Mouse (Mus musculus) midbrain, postnatal 0 days (tissue): ENCODE measurements at regions not wholly inside any gene's neighbourhood (a gene's known extent, or its start where the extent isn't known, plus 50 kb on each side); places are given as distances from the start of the nearest gene placed in this dataset.

Experiments
- ATAC-seq: fragments of 200-750 bp; cut with Nextera tagmentation; 2 replicates; pipeline ENCODE4 v1.8.0; 2017; ENCODE audit warnings: moderate number of reproducible peaks, mild to moderate bottlenecking, moderate TSS enrichment, moderate library complexity; ENCODE audit not compliant: low FRiP score
- DNase-seq: peaks from one replicate; pipeline ENCODE4 v3.0.0-alpha.2; 2015; ENCODE audit warnings: low spot score
- H3K27ac ChIP-seq: fragments of 300-500 bp; sonication (generic); 2 replicates; pipeline ENCODE4 v1.5.1; 2014; ENCODE audit warnings: low read depth, mild to moderate bottlenecking, low read length, mixed read lengths
- H3K27me3 ChIP-seq: fragments of 300-500 bp; sonication (generic); 2 replicates; pipeline ENCODE4 v1.6.1; 2014; ENCODE audit warnings: low read length, control low read depth, mixed read lengths; ENCODE audit not compliant: insufficient read depth
- H3K36me3 ChIP-seq: fragments of 300-500 bp; sonication (generic); 2 replicates; pipeline ENCODE4 v1.6.1; 2014; ENCODE audit warnings: low read length, control low read depth, mixed read lengths; ENCODE audit not compliant: insufficient read depth
- H3K4me1 ChIP-seq: fragments of 300-500 bp; sonication (generic); 2 replicates; pipeline ENCODE4 v1.6.1; 2014; ENCODE audit warnings: mild to moderate bottlenecking, control low read depth, antibody characterized with exemption, low read length, mixed read lengths; ENCODE audit not compliant: insufficient read depth
- H3K4me2 ChIP-seq: fragments of 300-500 bp; sonication (generic); 2 replicates; pipeline ENCODE4 v1.6.1; 2014; ENCODE audit warnings: low read depth, mild to moderate bottlenecking, low read length, mixed read lengths; ENCODE audit not compliant: poor library complexity, severe bottlenecking
- H3K4me3 ChIP-seq: fragments of 300-500 bp; sonication (generic); 2 replicates; pipeline ENCODE4 v1.5.1; 2014; ENCODE audit warnings: low read depth, mild to moderate bottlenecking, low read length, moderate library complexity
- H3K9ac ChIP-seq: fragments of 300-500 bp; sonication (generic); replicated peaks from 2 replicates; pipeline ENCODE4 v1.6.1; 2014; ENCODE audit warnings: mild to moderate bottlenecking, low read length, moderate library complexity, mixed read lengths; ENCODE audit not compliant: poor library complexity, severe bottlenecking
- H3K9me3 ChIP-seq: fragments of 300-500 bp; sonication (generic); 2 replicates; pipeline ENCODE4 v1.6.1; 2016; ENCODE audit warnings: low read length, control low read depth
- CTCF ChIP-seq: IDR thresholded peaks from 2 replicates; pipeline ENCODE4 v1.5.1; 2016; ENCODE audit warnings: antibody characterized with exemption, mild to moderate bottlenecking
- WGBS: fragments of 180-500 bp; shearing (Covaris S2); extraction: QIAGEN DNeasy Blood & Tissue Kit; methylation state at CpG from one replicate; pipeline ENCODE4 v1.1.7; 2014; 5-methylcytosine and 5-hydroxymethylcytosine counted together

DNA sequence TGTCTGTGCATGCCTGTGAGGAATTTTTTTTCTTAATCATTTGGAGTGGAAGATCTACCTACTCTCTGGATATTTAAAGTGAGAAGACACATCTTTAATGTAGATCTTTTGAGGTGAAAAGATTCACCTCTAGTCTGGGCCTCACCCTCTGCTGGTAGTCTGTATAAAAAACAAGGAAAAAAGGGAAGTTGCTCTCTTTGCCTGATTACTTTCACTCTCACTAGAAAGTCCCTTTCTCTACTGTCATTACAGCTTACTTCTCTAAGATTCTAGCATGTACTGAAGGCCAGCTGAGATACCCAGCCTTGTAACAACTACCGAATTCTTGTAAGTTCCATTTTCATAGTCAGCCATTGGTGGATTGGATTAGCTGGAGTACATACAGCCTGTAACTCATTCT, 3791.9 kb downstream of the 9330182O14Rik start:
- Histone ChIP-seq H3K4me3 (no peak overlapping the region), H3K36me3 (no peaks in the 10 kb centered on the region), H3K4me1 (no peaks in the 10 kb centered on the region), H3K4me2 (no peak overlapping the region), H3K9me3 (no peaks in the 10 kb centered on the region), H3K9ac (no peak overlapping the region), H3K27me3 (no peaks in the 10 kb centered on the region), H3K27ac (no peak overlapping the region)
- ATAC-seq (no peak), DNase-seq (no peak)
- 98% methylated on average over 1 of the region's 1 CpGs for WGBS
- no peak for TF ChIP-seq CTCF

DNA sequence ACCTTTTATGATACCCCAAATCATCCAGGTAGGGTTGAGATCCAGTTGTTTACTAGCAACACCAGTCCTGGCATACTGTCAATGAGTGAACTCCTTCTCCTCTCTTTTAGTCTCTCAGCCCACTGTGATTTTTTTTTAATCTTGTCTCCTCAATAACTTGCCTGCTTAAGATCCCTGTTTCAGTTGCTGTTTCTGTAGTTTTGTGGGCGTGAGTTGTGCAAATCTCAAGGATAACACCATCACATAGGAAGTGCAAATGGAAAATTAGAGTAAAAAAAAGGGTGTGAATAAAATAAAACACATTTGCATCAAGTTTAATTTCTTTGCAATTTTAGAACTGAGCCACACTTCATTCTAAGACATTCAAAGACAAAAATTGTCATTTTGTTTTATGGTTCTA, 3799.4 kb downstream of the 9330182O14Rik start:
- 91% methylated on average over 1 of the region's 1 CpGs for WGBS
- Histone ChIP-seq H3K4me3 (no peak overlapping the region), H3K27me3 (no peaks in the 10 kb centered on the region), H3K4me2 (no peak overlapping the region), H3K9me3 (no peaks in the 10 kb centered on the region), H3K36me3 (no peaks in the 10 kb centered on the region), H3K9ac (no peak overlapping the region), H3K27ac (no peak overlapping the region), H3K4me1 (no peaks in the 10 kb centered on the region)
- no peak for DNase-seq
- TF ChIP-seq CTCF, result no peak
- ATAC-seq, result no peak

DNA sequence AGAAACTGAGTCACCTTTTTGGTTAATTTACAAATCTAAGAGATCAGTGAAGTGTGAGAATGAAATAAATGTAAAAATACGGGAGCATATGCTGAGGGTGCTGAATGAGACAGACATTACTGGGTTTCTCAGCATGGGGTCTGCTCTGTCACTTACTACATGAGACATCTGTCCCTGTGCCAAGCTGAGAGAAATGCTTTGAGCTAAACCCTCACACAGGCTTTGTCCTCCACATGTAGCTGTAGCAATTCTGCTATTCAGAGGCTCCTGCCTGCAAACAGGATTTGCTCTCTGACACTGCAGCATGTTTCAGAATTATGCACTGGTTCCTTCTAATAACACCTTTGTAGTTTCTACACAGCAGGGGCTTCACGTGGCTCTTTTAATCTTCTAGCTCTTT, 3806.3 kb downstream of the 9330182O14Rik start:
- no peak for TF ChIP-seq CTCF
- Histone ChIP-seq H3K36me3 (no peaks in the 10 kb centered on the region), H3K9me3 (no peaks in the 10 kb centered on the region), H3K27me3 (no peaks in the 10 kb centered on the region), H3K27ac (0 out of 2 replicates have a peak overlapping the region, but pooled peaks have one; percentile 38), H3K4me1 (no peaks in the 10 kb centered on the region; the same call in 1 of the 2 replicates), H3K9ac (no peak overlapping the region), H3K4me2 (no peak overlapping the region), H3K4me3 (no peak overlapping the region)
- ATAC-seq, result no peak
- DNase-seq, result peak; percentile 72
- 21% methylated on average over 2 of the region's 2 CpGs for WGBS

DNA sequence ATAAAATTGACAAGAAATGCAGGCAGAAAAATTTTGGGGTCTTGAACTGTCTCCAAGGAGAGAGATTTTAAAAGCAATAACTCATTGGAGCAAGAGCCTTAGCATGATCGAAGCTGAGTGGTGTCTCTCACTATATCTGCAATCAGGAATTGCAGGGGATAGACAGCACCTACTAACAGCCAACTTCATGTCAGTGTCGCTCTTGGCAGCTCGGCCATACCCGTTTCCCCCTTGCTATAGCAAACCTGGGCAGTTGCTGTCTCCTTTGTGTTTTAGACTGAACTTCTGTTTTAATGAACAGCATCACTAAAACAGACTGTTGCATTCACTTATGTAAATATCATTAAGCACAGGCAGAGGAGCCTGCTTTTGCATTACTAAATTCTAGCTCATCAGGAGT, 3806.7 kb downstream of the 9330182O14Rik start:
- ATAC-seq (no peak), DNase-seq (no peak)
- no peaks in the 10 kb centered on the region for H3K27me3 ChIP-seq
- H3K4me2 ChIP-seq, result no peak overlapping the region
- no peak overlapping the region for H3K9ac ChIP-seq
- no peaks in the 10 kb centered on the region; the same call in 1 of the 2 replicates for H3K4me1 ChIP-seq
- no peaks in the 10 kb centered on the region for H3K9me3 ChIP-seq
- no peak for TF ChIP-seq CTCF
- H3K36me3 ChIP-seq, result no peaks in the 10 kb centered on the region
- no peak overlapping the region for H3K4me3 ChIP-seq
- 51% methylated on average over 4 of the region's 4 CpGs for WGBS
- H3K27ac ChIP-seq, result no peak overlapping the region

DNA sequence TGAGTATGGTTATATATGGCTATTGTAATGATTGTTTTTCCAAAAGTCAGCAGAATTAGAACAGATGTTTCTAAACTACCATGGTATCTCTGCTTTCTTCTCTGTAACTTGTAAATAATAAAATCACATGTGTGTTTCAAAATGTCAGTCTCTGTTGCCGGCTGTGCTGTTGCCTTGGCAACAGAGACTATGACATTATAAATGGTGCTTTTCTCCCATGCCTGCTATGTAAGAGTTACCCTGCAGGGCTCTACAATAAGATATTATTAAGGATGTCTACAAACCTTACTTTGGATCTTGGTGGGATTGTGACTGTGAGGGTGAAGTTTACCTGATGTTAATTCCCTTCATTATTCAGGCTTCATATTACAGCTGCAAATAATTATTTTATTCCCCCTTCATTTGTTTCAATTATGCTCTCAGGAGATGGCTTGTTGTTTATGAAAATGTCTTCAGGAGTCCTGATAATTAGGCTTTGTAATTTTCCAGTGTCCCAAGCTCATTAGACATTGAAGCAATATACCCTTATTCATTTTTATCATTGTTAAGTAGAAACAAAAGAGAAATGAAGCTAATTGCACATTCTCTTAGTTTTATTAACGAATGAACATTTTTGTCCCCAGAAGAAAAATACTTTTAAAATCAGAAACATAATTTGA, 3808.0 kb downstream of the 9330182O14Rik start:
- H3K4me1 ChIP-seq, result no peaks in the 10 kb centered on the region; the same call in 1 of the 2 replicates
- H3K27me3 ChIP-seq, result no peaks in the 10 kb centered on the region
- H3K4me3 ChIP-seq, result no peak overlapping the region
- DNase-seq (peak; percentile 61), ATAC-seq (peak; percentile 74)
- H3K36me3 ChIP-seq, result no peaks in the 10 kb centered on the region
- WGBS, result 38% methylated on average over 2 of the region's 2 CpGs
- no peak overlapping the region for H3K9ac ChIP-seq
- no peak overlapping the region for H3K27ac ChIP-seq
- no peak overlapping the region for H3K4me2 ChIP-seq
- peak; percentile 33; the same call in 1 of the 2 replicates for TF ChIP-seq CTCF
- H3K9me3 ChIP-seq, result no peaks in the 10 kb centered on the region

DNA sequence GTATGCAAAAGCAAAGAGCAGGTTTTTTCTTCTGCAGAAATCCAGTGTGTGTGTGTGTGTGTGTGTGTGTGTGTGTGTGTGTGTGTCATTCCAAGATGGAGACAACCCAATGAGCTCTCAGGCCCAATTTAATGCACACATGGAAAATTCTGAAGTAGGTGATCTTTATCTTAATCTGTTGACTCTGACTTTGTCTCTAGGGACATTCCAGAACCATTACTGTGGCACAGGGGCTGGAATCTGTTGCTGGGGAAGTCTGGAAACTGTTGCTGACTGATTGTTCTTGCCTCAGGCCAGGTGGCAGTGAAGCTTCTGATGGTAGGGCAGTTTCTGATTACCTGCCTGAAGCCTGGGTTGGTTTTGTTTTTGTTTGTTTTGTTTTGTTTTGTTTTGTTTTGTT, 3850.8 kb downstream of the 9330182O14Rik start:
- ATAC-seq (no peak), DNase-seq (no peak)
- H3K4me1 ChIP-seq, result no peaks in the 10 kb centered on the region
- H3K4me2 ChIP-seq, result no peak overlapping the region
- no peaks in the 10 kb centered on the region for H3K36me3 ChIP-seq
- no peak for TF ChIP-seq CTCF
- no peaks in the 10 kb centered on the region for H3K9me3 ChIP-seq
- H3K27me3 ChIP-seq, result no peaks in the 10 kb centered on the region
- no peak overlapping the region for H3K27ac ChIP-seq
- no peak overlapping the region for H3K9ac ChIP-seq
- no peak overlapping the region for H3K4me3 ChIP-seq
